Mouse (Mus musculus): ENCODE results near the gene Olfr1412.

Gene Olfr1412

GRCm38 (mm10) chr1:92638181-92638580, 52.6 kb downstream of the Olfr1412 start:
- no peak for DNase-seq (ENCODE audit: low spot score)

- DNase-seq (ENCODE audit: low spot score): no peak
Observed at GRCm38 (mm10) chr1:92638736-92639135, 53.2 kb downstream of the Olfr1412 start.

- peak; percentile 32 for DNase-seq (ENCODE audit: low spot score)
Observed at GRCm38 (mm10) chr1:92640393-92640792, 54.8 kb downstream of the Olfr1412 start.

Measured in T-cell, adult 2 months (primary cell).